Mouse (Mus musculus) intestine, postnatal 0 days (tissue): Measurements from ENCODE around the gene Mical2. TPM values are rescaled to one million over a fixed set of nuclear protein-coding genes. Genes with fewer than 3 reads are reported as not detected.
A peak's percentile ranks its signal among the peaks of the same experiment; 100 is the strongest.

Experiments
- ATAC-seq: fragments of 200-750 bp; cut with Nextera tagmentation; 2 replicates; pipeline ENCODE4 v1.8.0; 2017; ENCODE audit warnings: mild to moderate bottlenecking, moderate TSS enrichment, moderate library complexity
- H3K27ac ChIP-seq: fragments of 300-500 bp; sonication (generic); 2 replicates; pipeline ENCODE4 v1.5.1; 2014; ENCODE audit warnings: mild to moderate bottlenecking, low read depth, low read length, moderate library complexity
- H3K27me3 ChIP-seq: fragments of 300-500 bp; sonication (generic); replicated peaks from 2 replicates; pipeline ENCODE4 v1.6.1; 2014; ENCODE audit warnings: low read length, mixed read lengths; ENCODE audit not compliant: control insufficient read depth, insufficient read depth
- H3K36me3 ChIP-seq: fragments of 300-500 bp; sonication (generic); 2 replicates; pipeline ENCODE4 v1.6.1; 2014; ENCODE audit warnings: mild to moderate bottlenecking, moderate library complexity; ENCODE audit not compliant: control insufficient read depth, insufficient read depth
- H3K4me1 ChIP-seq: fragments of 300-500 bp; sonication (generic); replicated peaks from 2 replicates; pipeline ENCODE4 v1.6.1; 2014; ENCODE audit warnings: antibody characterized with exemption, low read length, mixed read lengths; ENCODE audit not compliant: control insufficient read depth, insufficient read depth
- H3K4me2 ChIP-seq: fragments of 300-500 bp; sonication (generic); replicated peaks from 2 replicates; pipeline ENCODE4 v1.6.1; 2014; ENCODE audit warnings: low read depth, mild to moderate bottlenecking, moderate library complexity
- H3K4me3 ChIP-seq: fragments of 300-500 bp; sonication (generic); 2 replicates; pipeline ENCODE4 v1.5.1; 2014; ENCODE audit warnings: low read depth, low read length
- H3K9ac ChIP-seq: fragments of 300-500 bp; sonication (generic); 2 replicates; pipeline ENCODE4 v1.6.1; 2014; ENCODE audit warnings: mild to moderate bottlenecking, low read depth, low read length
- H3K9me3 ChIP-seq: fragments of 300-500 bp; sonication (generic); 2 replicates; pipeline ENCODE4 v1.6.1; 2016; ENCODE audit warnings: mixed run types; ENCODE audit not compliant: control insufficient read depth
- CTCF ChIP-seq: sonication (generic); IDR thresholded peaks from 2 replicates; pipeline ENCODE4 v1.5.1; 2016; ENCODE audit warnings: low read depth, mild to moderate bottlenecking, control low read depth, antibody characterized with exemption, moderate library complexity
- WGBS: fragments of 180-500 bp; shearing (Covaris S2); extraction: QIAGEN DNeasy Blood & Tissue Kit; methylation state at CpG from one replicate; pipeline ENCODE4 v1.1.7; 2014; 5-methylcytosine and 5-hydroxymethylcytosine counted together
- polyA plus RNA-seq: library from polyadenylated mRNA; unstranded; fragments of >200 nt; fragmentation: Nextera tagmentation; extraction: Ambion mirVana; gene quantifications from 2 replicates; pipeline ENCODE4 v1.2.1, GENCODE M21; 2015

Mical2 gene
- polyA plus RNA-seq, 1 experiment from 2014 or later: 13.0 TPM

DNA sequence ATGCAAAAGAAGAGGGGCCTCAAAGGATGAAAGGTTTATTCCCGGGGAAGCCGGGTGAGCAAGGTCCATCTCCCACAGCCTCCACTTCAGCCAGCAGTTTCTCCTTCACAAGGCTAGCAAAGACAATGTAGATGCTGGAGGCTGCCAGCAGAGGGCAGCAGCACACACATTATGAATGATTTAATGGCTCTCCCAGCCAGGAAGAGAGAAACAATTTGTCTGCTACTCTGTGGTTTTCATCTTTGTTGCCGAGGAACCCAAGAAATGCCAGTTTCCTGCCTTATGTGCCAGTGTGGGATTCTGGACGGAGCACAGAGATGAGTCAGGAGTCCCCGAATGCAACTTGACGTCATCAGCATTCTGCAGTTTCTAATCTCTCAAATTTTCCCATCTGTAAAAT lies 174.5 kb downstream of the Mical2 start:
- H3K36me3 ChIP-seq: no peaks in the 10 kb centered on the region
- no peak overlapping the region for H3K9ac ChIP-seq
- WGBS: 38% methylated on average over 6 of the region's 6 CpGs
- no peak overlapping the region for H3K27ac ChIP-seq
- no peaks in the 10 kb centered on the region for H3K27me3 ChIP-seq
- H3K4me1 ChIP-seq: no peaks in the 10 kb centered on the region
- no peak overlapping the region for H3K4me3 ChIP-seq
- H3K4me2 ChIP-seq: no peak overlapping the region
- TF ChIP-seq CTCF: peak; percentile 95
- ATAC-seq: no peak
- H3K9me3 ChIP-seq: no peaks in the 10 kb centered on the region

DNA sequence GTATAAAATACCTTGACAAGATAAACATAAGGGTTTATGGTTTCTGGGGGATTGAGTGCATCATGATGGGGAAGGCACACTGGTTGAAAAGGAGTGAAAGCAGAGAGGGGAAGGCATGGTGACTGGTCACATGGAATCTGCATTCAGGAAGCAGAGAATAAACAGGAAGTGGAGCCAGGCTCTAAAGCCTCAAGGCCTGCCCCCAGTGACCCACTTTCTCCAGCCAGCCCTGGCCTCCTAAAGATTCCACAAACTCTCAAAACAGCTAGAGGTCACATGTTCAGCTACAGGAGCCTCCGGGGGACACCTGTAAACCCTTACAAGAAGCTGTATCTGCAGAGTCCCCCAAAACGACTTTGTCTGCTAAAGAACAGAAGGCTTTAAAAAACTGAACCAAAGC lies 179.4 kb downstream of the Mical2 start:
- TF ChIP-seq CTCF: no peak
- H3K4me2 ChIP-seq: no peak overlapping the region
- no peaks in the 10 kb centered on the region for H3K36me3 ChIP-seq
- no peak for ATAC-seq
- H3K4me1 ChIP-seq: no peaks in the 10 kb centered on the region
- H3K4me3 ChIP-seq: no peak overlapping the region
- no peak overlapping the region for H3K9ac ChIP-seq
- WGBS: 35% methylated on average over 2 of the region's 2 CpGs
- H3K9me3 ChIP-seq: no peaks in the 10 kb centered on the region
- no peak overlapping the region for H3K27ac ChIP-seq
- no peaks in the 10 kb centered on the region for H3K27me3 ChIP-seq

DNA sequence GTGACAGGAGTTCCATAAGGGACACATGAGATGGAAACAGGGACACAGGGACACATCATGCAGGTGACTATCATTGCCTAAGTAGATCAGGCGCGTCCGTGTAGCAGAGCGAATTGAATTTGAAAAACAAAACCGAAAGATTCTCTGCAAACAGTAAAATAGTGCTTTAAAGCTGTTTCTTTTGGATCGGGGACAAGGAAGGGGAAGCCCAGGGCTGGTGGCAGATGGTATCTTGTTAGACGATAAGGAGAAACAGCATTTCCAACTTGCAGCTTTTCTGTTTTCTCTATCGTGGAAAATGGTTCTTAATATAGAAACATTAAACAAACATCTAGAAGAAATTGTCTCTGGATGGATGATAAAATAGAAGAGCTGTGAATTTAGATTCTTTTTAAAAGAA lies 179.9 kb downstream of the Mical2 start:
- Histone ChIP-seq H3K27ac (no peak overlapping the region), H3K27me3 (no peaks in the 10 kb centered on the region), H3K4me2 (no peak overlapping the region), H3K4me3 (no peak overlapping the region), H3K9ac (no peak overlapping the region), H3K4me1 (no peaks in the 10 kb centered on the region), H3K36me3 (no peaks in the 10 kb centered on the region), H3K9me3 (no peaks in the 10 kb centered on the region)
- 74% methylated on average over 8 of the region's 8 CpGs for WGBS
- no peak for ATAC-seq
- no peak for TF ChIP-seq CTCF

DNA sequence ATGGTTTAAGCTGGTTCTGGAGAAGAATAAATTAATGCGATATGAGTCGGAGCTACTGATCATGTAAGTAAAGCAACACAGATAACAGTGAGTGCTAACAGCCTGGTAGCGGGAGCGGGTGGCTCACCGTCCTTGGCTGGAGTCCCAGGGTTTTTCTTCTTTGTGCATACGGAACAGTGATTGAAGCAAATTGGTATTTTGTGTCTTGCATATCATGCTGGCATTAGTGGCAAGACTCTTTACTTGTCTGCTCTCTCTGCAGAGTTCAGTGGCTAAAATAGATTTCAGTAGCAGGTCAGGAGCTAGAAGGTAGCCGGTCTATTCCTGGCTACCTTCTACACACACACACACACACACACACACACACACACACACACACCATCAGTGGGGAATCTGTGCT lies 181.9 kb downstream of the Mical2 start:
- H3K9me3 ChIP-seq: no peaks in the 10 kb centered on the region
- H3K4me2 ChIP-seq: no peak overlapping the region
- no peak overlapping the region for H3K9ac ChIP-seq
- no peaks in the 10 kb centered on the region for H3K27me3 ChIP-seq
- H3K36me3 ChIP-seq: no peaks in the 10 kb centered on the region
- no peak overlapping the region for H3K4me3 ChIP-seq
- TF ChIP-seq CTCF: no peak
- H3K4me1 ChIP-seq: no peaks in the 10 kb centered on the region
- no peak overlapping the region for H3K27ac ChIP-seq
- no peak for ATAC-seq
- WGBS: 72% methylated on average over 7 of the region's 7 CpGs

DNA sequence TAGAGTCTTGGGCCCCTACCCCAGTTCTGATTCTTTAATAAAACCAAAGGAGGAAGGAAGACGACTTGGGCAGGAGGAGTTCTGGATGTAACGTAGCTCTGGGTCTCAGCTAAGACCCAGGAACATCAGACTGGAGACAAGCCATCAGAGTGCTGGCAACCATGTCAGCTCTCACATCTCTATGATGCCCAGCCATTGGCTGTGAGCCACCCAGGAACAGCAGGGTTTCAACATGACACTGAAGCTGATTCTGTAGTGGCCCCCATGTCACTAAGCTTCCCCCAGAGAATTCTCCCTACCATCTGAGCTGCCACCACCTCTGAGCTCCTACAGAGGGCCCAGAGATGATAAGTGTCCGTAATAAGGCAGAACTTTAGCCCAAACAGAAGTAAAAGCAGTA lies 184.3 kb downstream of the Mical2 start:
- Histone ChIP-seq H3K9me3 (no peaks in the 10 kb centered on the region), H3K36me3 (no peaks in the 10 kb centered on the region), H3K4me3 (no peak overlapping the region), H3K27me3 (no peaks in the 10 kb centered on the region), H3K4me1 (no peaks in the 10 kb centered on the region), H3K4me2 (no peak overlapping the region), H3K27ac (no peak overlapping the region), H3K9ac (no peak overlapping the region)
- WGBS: 81% methylated on average over 3 of the region's 3 CpGs
- no peak for ATAC-seq
- TF ChIP-seq CTCF: no peak

DNA sequence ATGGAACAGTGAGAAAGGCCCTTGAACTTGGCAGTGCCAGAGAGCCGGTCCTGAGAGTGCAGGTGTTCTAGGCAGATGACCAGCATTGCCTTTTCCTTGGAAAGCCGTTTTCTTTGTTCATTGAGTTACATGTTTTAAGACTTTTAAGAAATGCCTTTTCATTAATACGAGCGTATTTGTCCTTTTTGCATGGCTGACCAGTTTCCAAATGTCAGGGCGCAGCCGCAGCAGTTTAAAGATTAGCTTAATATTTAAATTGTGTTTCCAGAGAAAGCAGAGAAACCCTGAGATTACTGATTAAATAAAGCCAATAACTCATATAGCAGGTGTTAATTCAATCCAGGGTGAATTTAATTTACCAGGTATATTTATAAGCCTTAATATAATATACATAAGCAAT lies 187.6 kb downstream of the Mical2 start:
- Histone ChIP-seq H3K4me2 (no peak overlapping the region), H3K36me3 (no peaks in the 10 kb centered on the region), H3K4me1 (0 out of 2 replicates have a peak, but pooled peaks cover 2% of the 10 kb centered on the region), H3K27ac (no peak overlapping the region), H3K4me3 (no peak overlapping the region), H3K9ac (no peak overlapping the region), H3K9me3 (no peaks in the 10 kb centered on the region), H3K27me3 (no peaks in the 10 kb centered on the region)
- 77% methylated on average over 6 of the region's 6 CpGs for WGBS
- TF ChIP-seq CTCF: no peak
- ATAC-seq: no peak

DNA sequence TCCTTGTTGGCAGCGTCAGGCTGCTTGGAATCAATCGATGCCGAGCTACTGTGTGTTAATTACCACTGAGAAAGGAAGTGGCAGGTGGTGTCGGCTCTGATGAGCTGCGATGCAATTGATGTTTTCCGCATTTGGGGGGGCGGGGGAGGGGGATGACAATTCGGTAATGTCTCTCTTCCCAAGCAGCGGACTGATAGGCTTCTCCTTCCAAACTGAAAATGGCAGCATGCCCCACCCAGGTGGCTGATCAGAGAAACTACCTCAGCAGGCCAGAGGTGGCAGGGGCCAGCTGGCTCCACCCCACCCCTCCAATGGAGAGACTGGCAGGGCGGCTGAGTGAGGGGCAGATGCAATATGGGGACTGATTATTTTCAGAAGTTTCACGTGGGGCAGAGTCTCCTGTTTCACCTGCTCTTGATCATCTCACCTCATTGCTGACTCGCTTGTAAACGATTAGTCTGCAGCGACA lies 190.4 kb downstream of the Mical2 start:
- peak overlapping the region; percentile 11; the same call in 1 of the 2 replicates for H3K4me3 ChIP-seq
- 0 out of 2 replicates have a peak, but pooled peaks have one; percentile 4 for TF ChIP-seq CTCF
- ATAC-seq: no peak
- 0 out of 2 replicates have a peak, but pooled peaks cover 2% of the 10 kb centered on the region for H3K4me1 ChIP-seq
- H3K27ac ChIP-seq: no peak overlapping the region
- H3K36me3 ChIP-seq: no peaks in the 10 kb centered on the region
- H3K4me2 ChIP-seq: peak overlapping the region; percentile 49
- no peak overlapping the region for H3K9ac ChIP-seq
- 20% methylated on average over 14 of the region's 14 CpGs for WGBS
- no peaks in the 10 kb centered on the region for H3K9me3 ChIP-seq
- no peaks in the 10 kb centered on the region for H3K27me3 ChIP-seq
